10 mouse cellular contexts compared by ENCODE assay signal in the genomic region with DNA sequence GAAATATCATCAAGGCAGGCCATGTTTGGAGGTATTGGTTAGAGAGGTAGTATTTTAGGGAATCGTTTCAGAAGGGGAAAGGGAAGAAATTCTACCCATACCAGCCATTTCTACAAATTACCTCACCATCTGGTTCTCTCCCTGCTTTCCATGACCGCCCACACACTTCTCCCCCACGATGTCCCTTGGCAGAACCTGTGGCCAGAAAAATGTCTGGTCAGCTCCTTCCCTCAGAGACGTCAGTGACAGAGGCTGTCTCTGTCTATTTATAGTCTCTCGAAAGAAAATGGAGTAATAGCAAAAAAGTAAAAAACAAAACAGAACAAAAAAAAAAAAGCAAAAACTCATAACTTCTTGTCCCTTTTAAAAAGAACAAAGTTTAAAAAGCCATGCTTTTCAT. TPM values are rescaled to one million over a fixed set of nuclear protein-coding genes. Genes with fewer than 3 reads are reported as not detected.
DNase-seq lines count a peak whose midpoint lies in the region; ATAC-seq and TF ChIP-seq lines count a peak whose summit lies in the region.
"Had no signal": no experiment of that assay in that cellular context is flagged by ENCODE, and none has a peak within 500 bp of the region (broad histone marks: within the 10 kb centered on the region; RNA-seq: fewer than 3 reads in every experiment).

No protein-coding gene starts in this region.

- TF ChIP-seq CTCF in stomach, postnatal 0 days (IDR thresholded peaks at IDR 0.05; ENCODE audit: low read depth), result no peak

- no peaks in the 10 kb centered on the region for H3K27me3 ChIP-seq in kidney, embryonic 16.5 days (ENCODE audit: insufficient read depth, low read length)
- no peaks in the 10 kb centered on the region for H3K27me3 ChIP-seq in liver, embryonic 11.5 days (replicated peaks; ENCODE audit: control insufficient read depth, insufficient read depth, low read length)
- no peaks in the 10 kb centered on the region for H3K27me3 ChIP-seq in stomach, postnatal 0 days (ENCODE audit: control insufficient read depth, insufficient read depth, low read length)

- H3K4me3 ChIP-seq in kidney, embryonic 16.5 days (ENCODE audit: low read length), result no peak overlapping the region
- no peak overlapping the region for H3K4me3 ChIP-seq in liver, embryonic 11.5 days (ENCODE audit: low read depth, low read length)
- H3K4me3 ChIP-seq in stomach, postnatal 0 days (ENCODE audit: low read depth, low read length), result no peak overlapping the region

- TF ChIP-seq EP300 in stomach, postnatal 0 days (optimal IDR thresholded peaks at IDR 0.05), result no peak

- no peak overlapping the region for H3K9ac ChIP-seq in kidney, embryonic 16.5 days (replicated peaks; ENCODE audit: low read length)
- no peak overlapping the region for H3K9ac ChIP-seq in liver, embryonic 11.5 days (ENCODE audit: low read depth, low read length)
- no peak overlapping the region for H3K9ac ChIP-seq in stomach, postnatal 0 days (ENCODE audit: low read length)

- no peaks in the 10 kb centered on the region for H3K4me1 ChIP-seq in kidney, embryonic 16.5 days (ENCODE audit: insufficient read depth, low read length)
- H3K4me1 ChIP-seq in liver, embryonic 11.5 days (replicated peaks; ENCODE audit: control insufficient read depth, insufficient read depth, low read length), result no peaks in the 10 kb centered on the region
- H3K4me1 ChIP-seq in stomach, postnatal 0 days (replicated peaks; ENCODE audit: control insufficient read depth, insufficient read depth), result no peaks in the 10 kb centered on the region

- 40% methylated on average over 5 of the region's 5 CpGs for WGBS in kidney, embryonic 16.5 days
- 61% methylated on average over 5 of the region's 5 CpGs for WGBS in liver, embryonic 11.5 days
- WGBS in stomach, postnatal 0 days, result 54% methylated on average over 5 of the region's 5 CpGs

- no peak overlapping the region for H3K27ac ChIP-seq in kidney, embryonic 16.5 days (ENCODE audit: low read length)
- H3K27ac ChIP-seq in liver, embryonic 11.5 days (ENCODE audit: low read depth, low read length), result no peak overlapping the region
- no peak overlapping the region for H3K27ac ChIP-seq in stomach, postnatal 0 days (replicated peaks)

- H3K36me3 ChIP-seq in kidney, embryonic 16.5 days (ENCODE audit: insufficient read depth, low read length), result no peaks in the 10 kb centered on the region
- no peaks in the 10 kb centered on the region for H3K36me3 ChIP-seq in liver, embryonic 11.5 days (ENCODE audit: control insufficient read depth, insufficient read depth, low read length)
- H3K36me3 ChIP-seq in stomach, postnatal 0 days (ENCODE audit: control insufficient read depth, insufficient read depth, low read length), result no peaks in the 10 kb centered on the region

- no peak overlapping the region for H3K4me2 ChIP-seq in kidney, embryonic 16.5 days (replicated peaks; ENCODE audit: low read depth, low read length)
- H3K4me2 ChIP-seq in liver, embryonic 11.5 days, result no peak overlapping the region
- no peak overlapping the region for H3K4me2 ChIP-seq in stomach, postnatal 0 days (replicated peaks; ENCODE audit: low read depth)

- H3K9me3 ChIP-seq in kidney, embryonic 16.5 days (ENCODE audit: low read length), result no peaks in the 10 kb centered on the region
- H3K9me3 ChIP-seq in liver, embryonic 11.5 days (ENCODE audit: control insufficient read depth, low read length), result no peaks in the 10 kb centered on the region
- H3K9me3 ChIP-seq in stomach, postnatal 0 days (ENCODE audit: control insufficient read depth, low read length), result no peaks in the 10 kb centered on the region

- no peak for ATAC-seq in kidney, embryonic 16.5 days (ENCODE audit: low FRiP score, low TSS enrichment)
- ATAC-seq in liver, embryonic 11.5 days (replicated peaks; ENCODE audit: low FRiP score), result no peak
- no peak for ATAC-seq in stomach, postnatal 0 days (ENCODE audit: low FRiP score, low TSS enrichment)
- ATAC-seq: inflammation-experienced regulatory T-cells, adult 6 months had no signal

- peak; percentile 17 to 45 for DNase-seq in kidney, postnatal 25 days
- peak; percentile 14 for DNase-seq in cerebellum, adult 11 months
- DNase-seq in cerebellum, postnatal 14 days, result peak; percentile 20 to 40
- peak; percentile 54 for DNase-seq in lung, postnatal 25 days (ENCODE audit: low spot score)
- DNase-seq in liver, embryonic 11.5 days (ENCODE audit: low spot score), result no peak
- no peak for DNase-seq in stomach, postnatal 0 days (ENCODE audit: low spot score)
- DNase-seq: liver; spleen, adult 18-20 months had no signal

RNA-seq across cellular contexts. Expression of a gene that starts 23.0 kb away (rescaled TPM):
- polyA plus RNA-seq in kidney, embryonic 16.5 days (2015; fragmentation: Nextera tagmentation; extraction: Ambion mirVana), result 272 and 303 TPM in 2 replicates
- 245 and 281 TPM in 2 replicates for polyA plus RNA-seq in liver, embryonic 11.5 days (2014; fragmentation: Nextera tagmentation; extraction: Ambion mirVana)
- 245 and 251 TPM in 2 replicates for polyA plus RNA-seq in stomach, postnatal 0 days (2015; fragmentation: Nextera tagmentation; extraction: Ambion mirVana)

Comparison
In these comparisons a context has a peak if more than half of its experiments do, and no peak if none do; other contexts are left out.
1. DNase-seq: peak in kidney, postnatal 25 days (2 of 2), cerebellum, adult 11 months (single experiment), cerebellum, postnatal 14 days (2 of 2) and lung, postnatal 25 days (single experiment); none in liver, embryonic 11.5 days (single experiment) and stomach, postnatal 0 days (single experiment).